Mouse (Mus musculus) CH12.LX (cell line): ENCODE results near the gene Cacul1. TPM values are rescaled to one million over a fixed set of nuclear protein-coding genes. Genes with fewer than 3 reads are reported as not detected.

ENCODE experiments used
- DNase-seq: peaks from one replicate; pipeline ENCODE4 v3.0.0-alpha.2; 2013; ENCODE audit errors: extremely low read depth
- H3K27ac ChIP-seq: 2 replicates; pipeline ENCODE4 v1.5.1; 2012; ENCODE audit warnings: low read depth, mild to moderate bottlenecking, control low read depth, moderate library complexity; ENCODE audit not compliant: insufficient read depth
- H3K27me3 ChIP-seq: replicated peaks from 2 replicates; pipeline ENCODE3; 2012; ENCODE audit warnings: inconsistent platforms
- H3K36me3 ChIP-seq, 2 experiments: replicated peaks in 1 of 2; 2 replicates each; pipeline versions ENCODE3 to v1.6.1; 2012; ENCODE audit warnings: inconsistent platforms in 1 of 2, low read length in 1 of 2, mild to moderate bottlenecking in 1 of 2, mixed read lengths in 1 of 2, moderate library complexity in 1 of 2; ENCODE audit not compliant: control insufficient read depth in 1 of 2, insufficient read depth in 1 of 2
- H3K4me1 ChIP-seq, 2 experiments: 2 replicates each; pipeline ENCODE4 v1.6.1; 2012; ENCODE audit warnings: inconsistent platforms in 1 of 2, moderate library complexity in 1 of 2; ENCODE audit not compliant: insufficient read depth in 2 of 2, control insufficient read depth in 1 of 2
- H3K4me2 ChIP-seq: 2 replicates; pipeline ENCODE4 v1.6.1; 2012; ENCODE audit warnings: low read depth, mild to moderate bottlenecking, control low read depth; ENCODE audit not compliant: poor library complexity, insufficient read depth, severe bottlenecking
- H3K4me3 ChIP-seq, 3 experiments: fragments of 150-350 bp in 1 of 3; sonication (generic) in 1 of 3; replicated peaks in 1 of 3; 2 replicates each; pipeline versions ENCODE3 to v1.5.1; 2011 to 2012; ENCODE audit warnings: low read depth in 2 of 3, low read length in 2 of 3, mild to moderate bottlenecking in 2 of 3, moderate library complexity in 2 of 3, control low read depth in 1 of 3, improper control_type of control experiment in 1 of 3, inconsistent platforms in 1 of 3, mixed read lengths in 1 of 3; ENCODE audit not compliant: poor library complexity in 1 of 3
- H3K79me2 ChIP-seq: replicated peaks from 2 replicates; pipeline ENCODE4 v1.6.1; 2012; ENCODE audit warnings: mild to moderate bottlenecking, moderate library complexity; ENCODE audit not compliant: control insufficient read depth, poor library complexity, insufficient read depth, severe bottlenecking; ENCODE audit errors: extremely low read depth
- H3K9ac ChIP-seq: 2 replicates; pipeline ENCODE4 v1.6.1; 2012; ENCODE audit warnings: low read depth, mild to moderate bottlenecking, control low read depth, moderate library complexity; ENCODE audit not compliant: insufficient read depth
- H3K9me3 ChIP-seq: replicated peaks from 2 replicates; pipeline ENCODE3; 2012; ENCODE audit warnings: low read length, inconsistent platforms, mixed read lengths
- CHD1 ChIP-seq: IDR thresholded peaks from 2 replicates; pipeline ENCODE4 v1.6.1; 2012; ENCODE audit warnings: low read depth, low read length, improper control_type of control experiment, inconsistent platforms
- CHD2 ChIP-seq: IDR thresholded peaks from 2 replicates; pipeline ENCODE4 v1.6.1; 2011; ENCODE audit warnings: low read length, improper control_type of control experiment
- CTCF ChIP-seq, 2 experiments: IDR thresholded peaks in 1 of 2; conservative IDR thresholded peaks in 1 of 2; 2 replicates each; pipeline ENCODE4 v1.5.1; 2011 to 2012; ENCODE audit warnings: low read depth in 2 of 2, low read length in 2 of 2, improper control_type of control experiment in 1 of 2, inconsistent platforms in 1 of 2, mild to moderate bottlenecking in 1 of 2, moderate library complexity in 1 of 2
- HCFC1 ChIP-seq: IDR thresholded peaks from 2 replicates; pipeline ENCODE4 v1.6.1; 2012; ENCODE audit warnings: low read depth, mild to moderate bottlenecking, inconsistent platforms, low read length, improper control_type of control experiment
- IRF4 ChIP-seq: IDR thresholded peaks from 2 replicates; pipeline ENCODE4 v1.6.1; 2014; ENCODE audit warnings: low read depth, mild to moderate bottlenecking, inconsistent platforms, low read length, improper control_type of control experiment
- JUND ChIP-seq: conservative IDR thresholded peaks from 2 replicates; pipeline ENCODE4 v1.6.1; 2011; ENCODE audit warnings: low read depth, low read length, improper control_type of control experiment
- MEF2A ChIP-seq: IDR thresholded peaks from 2 replicates; pipeline ENCODE4 v1.6.1; 2014; ENCODE audit warnings: low read depth, mild to moderate bottlenecking, inconsistent platforms, low read length, improper control_type of control experiment, borderline replicate concordance
- MXI1 ChIP-seq: IDR thresholded peaks from 2 replicates; pipeline ENCODE4 v1.6.1; 2011; ENCODE audit warnings: mild to moderate bottlenecking, low read depth, low read length, improper control_type of control experiment
- MYC ChIP-seq: IDR thresholded peaks from 2 replicates; pipeline ENCODE4 v1.6.1; 2011; ENCODE audit warnings: low read depth, mild to moderate bottlenecking, improper control_type of control experiment, low read length
- POLR2A ChIP-seq: IDR thresholded peaks from 2 replicates; pipeline ENCODE4 v1.6.1; 2011; ENCODE audit warnings: low read depth, mild to moderate bottlenecking, improper control_type of control experiment, low read length
- RAD21 ChIP-seq: IDR thresholded peaks from 2 replicates; pipeline ENCODE4 v1.6.1; 2011; ENCODE audit warnings: low read depth, mild to moderate bottlenecking, low read length, improper control_type of control experiment, moderate library complexity
- SIN3A ChIP-seq: IDR thresholded peaks from 2 replicates; pipeline ENCODE4 v1.6.1; 2012; ENCODE audit warnings: low read length, improper control_type of control experiment, inconsistent platforms
- SMC3 ChIP-seq: IDR thresholded peaks from 2 replicates; pipeline ENCODE4 v1.6.1; 2011; ENCODE audit warnings: low read depth, low read length, improper control_type of control experiment
- UBTF ChIP-seq: IDR thresholded peaks from 2 replicates; pipeline ENCODE4 v1.6.1; 2012; ENCODE audit warnings: low read depth, mild to moderate bottlenecking, inconsistent platforms, low read length, improper control_type of control experiment, moderate library complexity
- USF1 ChIP-seq: IDR thresholded peaks from 2 replicates; pipeline ENCODE4 v1.6.1; 2014; ENCODE audit warnings: low read depth, mild to moderate bottlenecking, inconsistent platforms, low read length, improper control_type of control experiment
- ZKSCAN1 ChIP-seq: IDR thresholded peaks from 2 replicates; pipeline ENCODE4 v1.6.1; 2012; ENCODE audit warnings: low read depth, inconsistent platforms, low read length, improper control_type of control experiment, borderline replicate concordance
- ZNF384 ChIP-seq: IDR thresholded peaks from 2 replicates; pipeline ENCODE4 v1.6.1; 2012; ENCODE audit warnings: low read depth, low read length, improper control_type of control experiment, inconsistent platforms
- dilution Hi-C: fragments of 300-500 bp; cut with MboI; formaldehyde crosslinking; loops from 2 replicates; pipeline ENCODE4 v1.14.3; 2020; ENCODE audit warnings: low sequenced_read_pairs; ENCODE audit not compliant: extremely low pct_unique_long_range_greater_than_20kb, extremely low pct_ligation_motif_present
- in situ Hi-C: fragments of 300-500 bp; cut with MboI; formaldehyde crosslinking; loops from 3 replicates; pipeline ENCODE4 v1.14.3; 2019; ENCODE audit warnings: low sequenced_read_pairs, low pct_ligation_motif_present, low pct_unique_long_range_greater_than_20kb, mixed read lengths
- polyA plus RNA-seq: library from polyadenylated mRNA; unstranded; fragments of >175 nt; gene quantifications from 2 replicates; pipeline ENCODE4 v1.2.1, GENCODE M21; 2012; ENCODE audit warnings: low read depth; ENCODE audit not compliant: insufficient read length
- total RNA-seq, 2 experiments: library from RNA; depleted of rRNA; stranded (reverse); fragments of 300-350 nt in 1 of 2; fragments of >200 nt in 1 of 2; gene quantifications; 2 replicates each; pipeline ENCODE4 v1.2.3; 2012 to 2014

Gene Cacul1
- total and polyA plus RNA-seq, 3 experiments, result 17.8 to 45.7 (median 44.6) TPM

DNA sequence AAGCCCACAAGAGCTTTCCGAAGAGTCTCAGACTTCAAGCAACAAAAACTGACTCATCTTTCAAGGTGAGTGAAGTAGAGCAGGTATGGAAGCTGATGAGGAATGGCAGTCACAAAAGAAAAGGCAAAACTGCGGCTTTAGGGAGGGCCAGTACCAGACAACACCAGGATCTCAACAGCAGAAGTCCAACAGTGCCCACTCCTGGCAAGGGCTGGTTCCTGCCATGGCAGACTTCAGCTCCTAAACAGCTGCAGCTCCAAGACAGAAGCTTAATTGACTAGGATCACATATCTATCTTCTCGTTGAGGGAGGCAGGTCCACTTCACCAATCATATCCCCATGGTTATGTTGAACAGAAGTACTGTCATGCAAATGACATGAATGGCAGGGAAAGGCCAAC lies 67.4 kb downstream of the Cacul1 start:
- Histone ChIP-seq H3K4me1 (peaks cover 0 to 12% of the 10 kb centered on the region in 2 experiments; a peak in 2 of 4 replicates), H3K4me2 (no peak overlapping the region), H3K9me3 (no peaks in the 10 kb centered on the region), H3K79me2 (no peaks in the 10 kb centered on the region), H3K27ac (no peak overlapping the region), H3K4me3 (no peak overlapping the region), H3K27me3 (no peaks in the 10 kb centered on the region), H3K9ac (no peak overlapping the region), H3K36me3 (no peaks in the 10 kb centered on the region)
- no peak for TF ChIP-seq SIN3A
- no peak for TF ChIP-seq JUND
- no peak for TF ChIP-seq POLR2A
- peak; percentile 36 for TF ChIP-seq RAD21
- peak in 1 of 2 experiments; percentile 24; a peak in 1 of 4 replicates for TF ChIP-seq CTCF (conservative IDR thresholded peaks at IDR 0.05 in 1 of 2, IDR thresholded peaks at IDR 0.05 in 1 of 2; ENCODE audit: low read depth in 2 of 2, low read length in 2 of 2)
- no peak for TF ChIP-seq MXI1
- no peak for TF ChIP-seq MYC
- TF ChIP-seq USF1, result no peak
- no peak for TF ChIP-seq IRF4
- TF ChIP-seq ZNF384, result no peak
- no peak for TF ChIP-seq CHD1
- TF ChIP-seq UBTF, result no peak
- dilution Hi-C loops (no loop called here), in situ Hi-C loops (no loop called here)
- DNase-seq, result no peak

DNA sequence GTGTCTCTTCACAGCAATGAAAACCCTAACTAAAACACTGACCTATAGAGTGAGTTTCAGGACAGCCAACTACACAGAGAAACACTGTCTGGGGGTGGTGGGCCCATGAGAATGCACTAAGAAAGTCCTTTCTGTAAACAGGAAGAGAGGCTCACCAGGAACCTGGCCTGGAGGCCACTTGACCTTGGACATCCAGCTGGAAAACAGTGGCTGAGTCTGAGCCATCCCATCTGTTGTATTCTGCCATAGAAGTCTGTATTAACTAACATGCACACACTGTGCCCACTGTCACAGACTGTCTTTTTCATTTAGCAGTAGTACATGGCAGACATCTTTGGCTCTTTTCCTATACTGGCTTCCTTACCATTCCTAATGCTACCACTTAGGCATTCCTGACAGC lies 80.6 kb downstream of the Cacul1 start:
- in situ Hi-C loops (no loop called here), dilution Hi-C loops (no loop called here)
- TF ChIP-seq ZKSCAN1 (no peak), UBTF (no peak), MEF2A (no peak), JUND (no peak), HCFC1 (no peak), CHD2 (no peak), SMC3 (no peak)

More for the DNA sequence above, 80.6 kb downstream of the Cacul1 start:
- Histone ChIP-seq H3K9ac (no peak overlapping the region), H3K9me3 (no peaks in the 10 kb centered on the region), H3K36me3 (no peaks in the 10 kb centered on the region), H3K4me2 (no peak overlapping the region), H3K4me1 (no peaks in the 10 kb centered on the region; a peak in 1 of 4 replicates), H3K4me3 (no peak overlapping the region), H3K27me3 (no peaks in the 10 kb centered on the region), H3K79me2 (no peaks in the 10 kb centered on the region), H3K27ac (no peak overlapping the region)
- no peak for DNase-seq
